Mouse (Mus musculus) forebrain, embryonic 15.5 days (tissue): ENCODE measurements around the gene Gtsf1l. TPM values are rescaled to one million over a fixed set of nuclear protein-coding genes. Genes with fewer than 3 reads are reported as not detected.

Experiments
- ATAC-seq: fragments of 200-750 bp; cut with Nextera tagmentation; replicated peaks from 2 replicates; pipeline ENCODE4 v1.8.0; 2017; ENCODE audit warnings: mild to moderate bottlenecking, moderate TSS enrichment, moderate library complexity
- H3K27ac ChIP-seq: fragments of 300-500 bp; sonication (generic); replicated peaks from 2 replicates; pipeline ENCODE4 v1.5.1; 2015; ENCODE audit warnings: mild to moderate bottlenecking, inconsistent platforms
- H3K27me3 ChIP-seq: fragments of 300-500 bp; sonication (generic); 2 replicates; pipeline ENCODE4 v1.6.1; 2015; ENCODE audit warnings: inconsistent platforms
- H3K36me3 ChIP-seq: fragments of 300-500 bp; sonication (generic); 2 replicates; pipeline ENCODE4 v1.6.1; 2015; ENCODE audit warnings: mild to moderate bottlenecking, inconsistent platforms
- H3K4me1 ChIP-seq: fragments of 300-500 bp; sonication (generic); 2 replicates; pipeline ENCODE4 v1.6.1; 2015; ENCODE audit warnings: inconsistent platforms
- H3K4me2 ChIP-seq: fragments of 300-500 bp; sonication (generic); replicated peaks from 2 replicates; pipeline ENCODE4 v1.6.1; 2015; ENCODE audit warnings: mild to moderate bottlenecking, inconsistent platforms
- H3K4me3 ChIP-seq: fragments of 300-500 bp; sonication (generic); 2 replicates; pipeline ENCODE4 v1.5.1; 2015; ENCODE audit warnings: mild to moderate bottlenecking, inconsistent platforms
- H3K9ac ChIP-seq: fragments of 300-500 bp; sonication (generic); replicated peaks from 2 replicates; pipeline ENCODE4 v1.6.1; 2015; ENCODE audit warnings: mild to moderate bottlenecking, inconsistent platforms
- H3K9me3 ChIP-seq: fragments of 300-500 bp; sonication (generic); 2 replicates; pipeline ENCODE4 v1.6.1; 2016; ENCODE audit warnings: inconsistent platforms
- WGBS: fragments of 180-500 bp; shearing (Covaris S2); methylation state at CpG from one replicate; pipeline ENCODE4 v1.1.7; 2015; ENCODE audit warnings: mixed read lengths; 5-methylcytosine and 5-hydroxymethylcytosine counted together
- polyA plus RNA-seq: library from polyadenylated mRNA; unstranded; fragments of >200 nt; fragmentation: Nextera tagmentation; extraction: Ambion mirVana; gene quantifications from 2 replicates; pipeline ENCODE4 v1.2.1, GENCODE M21; 2015

The Gtsf1l gene
- polyA plus RNA-seq, 1 experiment from 2014 or later: not detected

DNA sequence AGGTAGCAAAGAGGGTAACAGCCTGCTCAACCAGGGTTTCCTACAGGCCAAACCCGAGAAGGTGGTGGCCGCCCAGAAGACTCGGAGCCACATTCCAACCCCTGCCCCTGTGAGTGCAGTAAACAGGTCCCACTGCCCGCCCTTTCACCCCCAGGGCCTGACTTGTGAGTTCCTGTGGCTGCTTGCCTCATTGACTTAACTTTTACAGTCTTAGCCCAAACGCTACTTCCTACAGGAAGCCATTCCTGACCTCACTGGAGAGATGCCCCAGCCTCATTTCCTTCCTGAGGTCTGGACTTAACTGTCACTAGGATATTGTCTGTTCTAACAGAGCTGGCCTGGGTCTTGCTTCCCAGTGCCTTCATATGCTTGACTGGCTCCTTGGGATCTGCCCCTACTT lies 5.1 kb downstream of the Gtsf1l start:
- H3K27ac ChIP-seq: no peak overlapping the region
- no peaks in the 10 kb centered on the region for H3K36me3 ChIP-seq
- no peaks in the 10 kb centered on the region for H3K9me3 ChIP-seq
- WGBS: 88% methylated on average over 5 of the region's 5 CpGs
- no peak overlapping the region for H3K4me3 ChIP-seq
- H3K9ac ChIP-seq: no peak overlapping the region
- no peaks in the 10 kb centered on the region for H3K27me3 ChIP-seq
- no peaks in the 10 kb centered on the region for H3K4me1 ChIP-seq
- H3K4me2 ChIP-seq: no peak overlapping the region
- no peak for ATAC-seq

DNA sequence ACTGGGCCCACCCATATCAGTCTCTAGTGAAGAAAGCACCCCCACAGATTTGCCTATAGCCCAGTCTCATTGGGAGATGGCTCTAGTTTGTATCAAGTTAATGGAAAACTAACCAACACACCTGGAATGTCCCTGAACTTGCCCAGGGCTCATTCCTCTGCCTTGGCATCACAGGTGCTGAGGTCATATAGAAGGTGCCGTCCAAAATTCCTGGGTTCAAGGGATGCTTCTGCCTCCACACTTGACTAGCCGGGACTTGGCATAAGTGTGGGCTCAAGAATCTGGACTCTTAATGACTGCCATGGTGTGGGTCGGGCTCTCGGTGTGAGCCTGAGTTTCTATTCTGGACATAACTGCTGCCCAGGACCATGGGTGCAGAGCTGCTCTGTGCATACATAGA lies 8.6 kb downstream of the Gtsf1l start:
- H3K36me3 ChIP-seq: no peaks in the 10 kb centered on the region
- no peaks in the 10 kb centered on the region for H3K9me3 ChIP-seq
- H3K27ac ChIP-seq: no peak overlapping the region
- no peak overlapping the region for H3K4me3 ChIP-seq
- no peak overlapping the region for H3K4me2 ChIP-seq
- no peak for ATAC-seq
- H3K4me1 ChIP-seq: no peaks in the 10 kb centered on the region
- WGBS: 93% methylated on average over 4 of the region's 4 CpGs
- H3K27me3 ChIP-seq: no peaks in the 10 kb centered on the region
- no peak overlapping the region for H3K9ac ChIP-seq

DNA sequence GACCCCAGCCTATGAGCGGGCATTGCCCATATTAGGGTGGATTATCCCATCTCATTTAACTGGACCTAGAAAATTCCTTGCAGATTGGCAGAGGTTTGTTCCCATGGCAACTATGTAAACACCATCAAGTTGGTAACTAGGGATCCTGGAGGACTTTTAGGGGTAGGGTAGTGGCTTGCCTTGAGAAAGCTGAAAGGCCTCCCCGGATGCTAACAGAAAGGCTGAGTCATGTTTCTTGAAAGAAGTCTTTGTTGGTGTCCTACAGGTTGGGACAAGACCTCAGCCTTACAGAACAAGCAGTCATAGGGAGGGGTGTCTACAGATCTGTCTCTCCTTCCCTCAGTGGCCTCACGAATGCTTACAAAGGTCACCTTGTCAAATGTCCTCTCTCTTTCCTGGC lies 12.4 kb downstream of the Gtsf1l start:
- no peak overlapping the region for H3K4me2 ChIP-seq
- ATAC-seq: no peak
- no peaks in the 10 kb centered on the region for H3K9me3 ChIP-seq
- H3K27me3 ChIP-seq: no peaks in the 10 kb centered on the region
- no peak overlapping the region for H3K27ac ChIP-seq
- WGBS: 71% methylated on average over 3 of the region's 3 CpGs
- H3K36me3 ChIP-seq: no peaks in the 10 kb centered on the region; the same call in 1 of the 2 replicates
- no peak overlapping the region for H3K9ac ChIP-seq
- no peaks in the 10 kb centered on the region for H3K4me1 ChIP-seq
- no peak overlapping the region for H3K4me3 ChIP-seq

DNA sequence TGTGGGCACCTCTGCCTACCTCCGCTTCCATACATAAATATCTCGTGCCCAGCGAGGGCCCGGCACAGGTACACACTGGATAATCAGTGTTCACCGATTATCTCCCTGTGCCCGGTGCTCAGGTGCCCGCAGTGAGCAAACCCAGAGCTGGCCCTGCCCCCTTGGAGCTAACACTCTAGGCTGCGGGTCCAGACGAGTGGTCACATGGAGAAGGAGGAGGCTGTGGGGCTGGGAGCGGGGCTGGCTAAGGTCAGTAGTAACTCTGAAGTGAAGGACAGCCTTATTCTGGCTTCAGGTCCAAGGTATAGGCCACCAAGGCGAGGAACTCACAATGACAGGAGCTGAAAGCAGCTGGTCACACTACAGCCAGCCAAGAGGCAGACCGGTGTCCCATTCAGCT lies 12.8 kb downstream of the Gtsf1l start:
- Histone ChIP-seq H3K36me3 (no peaks in the 10 kb centered on the region; the same call in 1 of the 2 replicates), H3K27me3 (no peaks in the 10 kb centered on the region), H3K4me2 (no peak overlapping the region), H3K9me3 (no peaks in the 10 kb centered on the region), H3K27ac (no peak overlapping the region), H3K4me1 (no peaks in the 10 kb centered on the region), H3K4me3 (no peak overlapping the region), H3K9ac (no peak overlapping the region)
- 91% methylated on average over 12 of the region's 12 CpGs for WGBS
- ATAC-seq: no peak

- 79% methylated on average over 7 of the region's 7 CpGs for WGBS
Measured at GRCm38 (mm10) chr2:163074006-163074405, 13.6 kb downstream of the Gtsf1l start.

DNA sequence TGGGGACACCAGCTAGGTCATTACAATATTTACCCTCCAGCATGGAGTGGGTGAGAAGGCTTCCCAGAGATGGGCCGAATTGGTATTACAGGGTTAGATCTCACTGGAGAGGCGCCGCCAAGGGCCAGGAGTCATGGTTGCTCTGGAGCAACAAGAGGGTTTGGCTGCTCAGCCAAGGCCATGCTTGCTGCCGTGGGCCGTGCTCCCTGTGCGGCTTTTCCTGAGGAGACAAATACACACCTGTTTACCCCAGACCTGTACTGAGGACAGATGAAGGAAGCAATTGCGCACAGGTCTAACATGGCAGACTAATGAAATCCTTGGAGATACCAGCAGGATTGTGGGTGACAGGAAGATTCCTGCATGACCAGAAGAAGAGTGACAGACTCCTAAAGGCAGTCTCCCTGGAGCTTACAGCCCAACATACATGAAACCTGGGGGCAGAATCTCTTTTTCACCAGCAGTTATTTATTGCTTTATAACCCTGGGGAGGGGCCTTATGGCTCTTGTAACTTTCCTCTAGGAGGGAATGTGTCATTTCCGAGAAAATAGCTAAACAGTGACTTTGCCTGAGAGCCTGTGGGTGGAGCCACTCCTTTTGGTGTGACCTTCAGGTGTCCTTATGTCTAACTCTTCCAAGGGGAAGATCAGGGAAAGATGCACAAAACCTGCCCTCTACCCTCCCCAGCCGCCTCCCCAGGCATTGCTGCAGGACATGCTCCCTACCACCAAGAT lies 14.5 kb downstream of the Gtsf1l start:
- Histone ChIP-seq H3K9ac (no peak overlapping the region), H3K9me3 (no peaks in the 10 kb centered on the region), H3K4me1 (no peaks in the 10 kb centered on the region), H3K4me3 (no peak overlapping the region), H3K4me2 (no peak overlapping the region), H3K36me3 (no peaks in the 10 kb centered on the region; the same call in 1 of the 2 replicates), H3K27me3 (no peaks in the 10 kb centered on the region), H3K27ac (no peak overlapping the region)
- 94% methylated on average over 9 of the region's 9 CpGs for WGBS
- ATAC-seq: no peak

More at GRCm38 (mm10) chr2:163074006-163074405, 13.6 kb downstream of the Gtsf1l start:
- H3K9ac ChIP-seq: no peak overlapping the region
- H3K4me2 ChIP-seq: no peak overlapping the region
- no peaks in the 10 kb centered on the region for H3K4me1 ChIP-seq
- no peaks in the 10 kb centered on the region for H3K9me3 ChIP-seq
- no peak overlapping the region for H3K27ac ChIP-seq
- no peak overlapping the region for H3K4me3 ChIP-seq
- no peaks in the 10 kb centered on the region; the same call in 1 of the 2 replicates for H3K36me3 ChIP-seq
- H3K27me3 ChIP-seq: no peaks in the 10 kb centered on the region
- no peak for ATAC-seq

DNA sequence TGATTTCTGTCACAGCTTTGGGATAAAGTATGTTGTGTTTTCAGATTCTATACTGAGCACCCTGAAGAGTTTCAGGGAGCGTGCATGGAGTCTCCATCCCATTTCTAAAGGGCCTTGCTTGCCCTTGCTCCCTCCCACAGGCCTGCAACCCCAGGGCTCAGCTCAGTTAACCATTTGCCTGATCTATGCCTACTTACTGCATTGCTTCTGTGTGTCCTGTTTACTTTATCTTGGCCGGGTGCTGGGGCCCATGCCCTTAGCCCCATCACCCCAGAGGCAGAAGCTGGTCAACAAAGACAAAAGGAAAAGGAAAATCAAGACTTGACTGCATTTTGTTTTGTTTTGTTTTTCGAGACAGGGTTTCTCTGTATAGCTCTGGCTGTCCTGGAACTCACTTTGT lies 16.1 kb downstream of the Gtsf1l start:
- Histone ChIP-seq H3K4me3 (no peak overlapping the region), H3K27ac (no peak overlapping the region), H3K9ac (no peak overlapping the region), H3K4me2 (no peak overlapping the region), H3K9me3 (no peaks in the 10 kb centered on the region), H3K4me1 (no peaks in the 10 kb centered on the region), H3K27me3 (no peaks in the 10 kb centered on the region), H3K36me3 (no peaks in the 10 kb centered on the region; the same call in 1 of the 2 replicates)
- 90% methylated on average over 3 of the region's 3 CpGs for WGBS
- ATAC-seq: no peak

DNA sequence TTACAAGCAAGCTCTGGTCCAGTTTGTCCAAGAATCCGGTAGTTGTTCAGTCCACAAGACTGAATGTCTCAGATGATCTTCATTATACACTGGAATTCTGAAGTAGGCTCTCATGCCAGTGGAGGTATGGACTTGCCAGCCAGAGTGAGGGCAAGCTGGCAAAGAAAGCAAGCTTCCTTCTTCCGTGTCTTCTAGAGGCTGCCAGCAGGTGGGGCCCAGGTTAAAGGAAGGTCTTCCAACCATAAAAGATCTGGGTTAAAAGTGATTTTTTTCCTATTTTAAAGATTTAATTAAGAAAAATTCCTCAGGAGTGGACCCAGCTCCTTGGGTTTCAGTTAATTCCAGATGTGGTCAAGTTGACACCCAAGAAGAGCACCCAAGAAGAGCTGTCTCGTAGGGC lies 17.4 kb downstream of the Gtsf1l start:
- Histone ChIP-seq H3K4me2 (no peak overlapping the region), H3K36me3 (no peaks in the 10 kb centered on the region; the same call in 1 of the 2 replicates), H3K27ac (no peak overlapping the region), H3K9me3 (no peaks in the 10 kb centered on the region), H3K4me1 (no peaks in the 10 kb centered on the region), H3K4me3 (no peak overlapping the region), H3K27me3 (no peaks in the 10 kb centered on the region), H3K9ac (no peak overlapping the region)
- no peak for ATAC-seq
- WGBS: 79% methylated on average over 3 of the region's 3 CpGs

GRCm38 (mm10) chr2:163067233-163067632 lies 20.4 kb downstream of the Gtsf1l start:
- Histone ChIP-seq H3K27me3 (no peaks in the 10 kb centered on the region), H3K27ac (no peak overlapping the region), H3K9ac (no peak overlapping the region), H3K4me2 (no peak overlapping the region), H3K9me3 (no peaks in the 10 kb centered on the region), H3K36me3 (no peaks in the 10 kb centered on the region), H3K4me1 (no peaks in the 10 kb centered on the region), H3K4me3 (no peak overlapping the region)
- no peak for ATAC-seq
- WGBS: 93% methylated on average over 1 of the region's 1 CpGs

GRCm38 (mm10) chr2:163066326-163066725 lies 21.3 kb downstream of the Gtsf1l start:
- Histone ChIP-seq H3K36me3 (no peaks in the 10 kb centered on the region), H3K4me1 (no peaks in the 10 kb centered on the region), H3K9me3 (no peaks in the 10 kb centered on the region), H3K4me2 (no peak overlapping the region), H3K27me3 (no peaks in the 10 kb centered on the region), H3K4me3 (no peak overlapping the region), H3K9ac (no peak overlapping the region), H3K27ac (no peak overlapping the region)
- ATAC-seq: no peak
- 91% methylated on average over 6 of the region's 6 CpGs for WGBS

GRCm38 (mm10) chr2:163062119-163062508 lies 25.5 kb downstream of the Gtsf1l start:
- no peaks in the 10 kb centered on the region for H3K36me3 ChIP-seq
- no peaks in the 10 kb centered on the region for H3K27me3 ChIP-seq
- H3K9me3 ChIP-seq: no peaks in the 10 kb centered on the region
- WGBS: 62% methylated on average over 6 of the region's 6 CpGs
- H3K27ac ChIP-seq: no peak overlapping the region
- H3K9ac ChIP-seq: no peak overlapping the region
- ATAC-seq: no peak
- no peak overlapping the region for H3K4me3 ChIP-seq
- H3K4me1 ChIP-seq: no peaks in the 10 kb centered on the region
- H3K4me2 ChIP-seq: no peak overlapping the region

DNA sequence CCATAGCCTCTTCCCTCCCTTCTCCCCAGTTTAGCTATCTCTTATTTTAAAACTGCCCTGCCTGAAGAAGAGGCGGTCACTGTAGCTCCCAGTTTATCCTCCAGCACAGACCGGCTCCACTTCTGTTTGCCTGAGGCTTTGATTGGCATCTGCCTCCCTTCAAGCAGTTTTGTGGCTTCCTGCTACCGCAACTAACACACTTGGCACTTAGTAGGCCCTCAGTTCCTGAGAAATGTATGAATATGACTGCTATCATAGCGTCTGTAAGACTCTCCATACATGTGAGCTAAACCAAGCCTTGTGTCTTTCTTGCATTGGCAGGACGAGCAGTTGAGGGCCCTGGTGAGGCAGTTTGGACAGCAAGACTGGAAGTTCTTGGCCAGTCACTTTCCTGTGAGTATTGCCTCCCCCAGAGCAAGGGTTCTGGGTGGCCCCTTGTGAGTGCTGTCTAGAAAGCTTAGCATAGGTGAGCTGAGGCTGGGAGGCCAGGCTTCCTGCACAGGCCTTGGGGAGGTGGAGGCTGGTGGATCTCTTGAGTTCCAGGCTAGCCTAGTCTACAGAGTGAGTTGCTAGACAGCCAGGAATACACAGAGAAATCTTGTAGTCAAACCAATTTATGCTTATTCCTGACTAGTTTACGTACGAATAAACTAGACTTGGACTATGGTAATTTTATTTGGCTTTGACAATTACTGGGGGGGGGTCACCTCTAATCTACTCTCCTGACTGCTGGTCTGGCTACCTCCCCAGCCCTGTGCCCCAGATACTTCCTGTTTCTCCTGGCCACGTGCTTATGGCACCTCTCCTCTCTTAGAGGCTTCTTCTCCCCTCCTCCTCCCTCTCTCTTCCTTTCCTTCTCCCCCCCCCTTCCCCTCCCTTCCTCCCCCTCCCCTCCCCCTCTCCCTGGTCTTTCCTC lies 26.2 kb downstream of the Gtsf1l start:
- H3K36me3 ChIP-seq: no peaks in the 10 kb centered on the region
- 88% methylated on average over 8 of the region's 8 CpGs for WGBS
- H3K27me3 ChIP-seq: no peaks in the 10 kb centered on the region
- no peak overlapping the region for H3K9ac ChIP-seq
- no peak for ATAC-seq
- no peak overlapping the region for H3K27ac ChIP-seq
- H3K4me1 ChIP-seq: no peaks in the 10 kb centered on the region
- H3K4me3 ChIP-seq: no peak overlapping the region
- no peak overlapping the region for H3K4me2 ChIP-seq
- no peaks in the 10 kb centered on the region for H3K9me3 ChIP-seq
